Mouse (Mus musculus) midbrain, embryonic 16.5 days (tissue): ENCODE results near the gene Foxp2. TPM values are rescaled to one million over a fixed set of nuclear protein-coding genes. Genes with fewer than 3 reads are reported as not detected.

Experiments
- ATAC-seq: fragments of 200-750 bp; cut with Nextera tagmentation; 2 replicates; pipeline ENCODE4 v1.8.0; 2017; ENCODE audit warnings: moderate TSS enrichment
- H3K27ac ChIP-seq: fragments of 300-500 bp; sonication (generic); 2 replicates; pipeline ENCODE4 v1.5.1; 2014; ENCODE audit warnings: mild to moderate bottlenecking, low read length, mixed read lengths
- H3K27me3 ChIP-seq: fragments of 300-500 bp; sonication (generic); 2 replicates; pipeline ENCODE4 v1.6.1; 2014; ENCODE audit warnings: low read depth, low read length, mixed read lengths; ENCODE audit not compliant: control insufficient read depth, insufficient read depth
- H3K36me3 ChIP-seq: fragments of 300-500 bp; sonication (generic); 2 replicates; pipeline ENCODE4 v1.6.1; 2014; ENCODE audit warnings: mild to moderate bottlenecking, low read length, moderate library complexity, mixed read lengths; ENCODE audit not compliant: control insufficient read depth, insufficient read depth
- H3K4me1 ChIP-seq: fragments of 300-500 bp; sonication (generic); 2 replicates; pipeline ENCODE4 v1.6.1; 2014; ENCODE audit warnings: mild to moderate bottlenecking, low read length, mixed read lengths; ENCODE audit not compliant: control insufficient read depth, insufficient read depth
- H3K4me2 ChIP-seq: fragments of 300-500 bp; sonication (generic); 2 replicates; pipeline ENCODE4 v1.6.1; 2014; ENCODE audit warnings: mild to moderate bottlenecking, low read length, mixed read lengths
- H3K4me3 ChIP-seq: fragments of 300-500 bp; sonication (generic); 2 replicates; pipeline ENCODE4 v1.5.1; 2014; ENCODE audit warnings: low read depth, mild to moderate bottlenecking, low read length, moderate library complexity, mixed read lengths
- H3K9ac ChIP-seq: fragments of 300-500 bp; sonication (generic); 2 replicates; pipeline ENCODE4 v1.6.1; 2014; ENCODE audit warnings: low read depth, low read length, mixed read lengths
- H3K9me3 ChIP-seq: fragments of 300-500 bp; sonication (generic); replicated peaks from 2 replicates; pipeline ENCODE4 v1.6.1; 2014; ENCODE audit warnings: mild to moderate bottlenecking, low read length, mixed read lengths; ENCODE audit not compliant: control insufficient read depth, poor library complexity, severe bottlenecking
- WGBS: fragments of 180-500 bp; shearing (Covaris S2); extraction: QIAGEN DNeasy Blood & Tissue Kit; methylation state at CpG from one replicate; pipeline ENCODE4 v1.1.7; 2014; 5-methylcytosine and 5-hydroxymethylcytosine counted together
- polyA plus RNA-seq: library from polyadenylated mRNA; unstranded; fragments of >200 nt; fragmentation: Nextera tagmentation; extraction: Ambion mirVana; gene quantifications from 2 replicates; pipeline ENCODE4 v1.2.1, GENCODE M21; 2015

The Foxp2 gene
- polyA plus RNA-seq, 1 experiment from 2014 or later, result 93.0 TPM

DNA sequence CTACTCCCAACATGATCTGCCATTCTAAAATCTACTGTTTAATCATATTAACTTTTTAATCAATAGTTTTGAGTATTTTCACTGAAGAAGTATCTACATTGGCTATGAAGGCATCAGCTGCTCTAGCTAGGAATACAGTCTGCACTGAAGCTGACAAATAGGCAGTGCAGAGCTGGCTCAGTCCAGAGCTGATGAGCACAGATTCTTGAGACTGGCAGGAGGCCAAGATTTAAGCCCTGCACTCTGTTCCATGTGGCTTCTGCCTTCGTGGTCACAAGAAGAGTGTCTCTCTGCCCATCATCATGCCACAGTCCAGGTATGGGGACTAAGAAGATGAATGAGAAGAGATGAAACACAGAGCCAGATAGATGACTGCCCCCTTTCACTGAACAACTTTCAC, 398.1 kb downstream of the Foxp2 start:
- Histone ChIP-seq H3K27ac (no peak overlapping the region), H3K27me3 (no peaks in the 10 kb centered on the region), H3K36me3 (no peaks in the 10 kb centered on the region), H3K9me3 (no peaks in the 10 kb centered on the region), H3K4me1 (no peaks in the 10 kb centered on the region), H3K4me2 (no peak overlapping the region), H3K4me3 (no peak overlapping the region), H3K9ac (no peak overlapping the region)
- ATAC-seq, result peak; percentile 51; the same call in 1 of the 2 replicates
- 42% methylated on average over 1 of the region's 1 CpGs for WGBS

DNA sequence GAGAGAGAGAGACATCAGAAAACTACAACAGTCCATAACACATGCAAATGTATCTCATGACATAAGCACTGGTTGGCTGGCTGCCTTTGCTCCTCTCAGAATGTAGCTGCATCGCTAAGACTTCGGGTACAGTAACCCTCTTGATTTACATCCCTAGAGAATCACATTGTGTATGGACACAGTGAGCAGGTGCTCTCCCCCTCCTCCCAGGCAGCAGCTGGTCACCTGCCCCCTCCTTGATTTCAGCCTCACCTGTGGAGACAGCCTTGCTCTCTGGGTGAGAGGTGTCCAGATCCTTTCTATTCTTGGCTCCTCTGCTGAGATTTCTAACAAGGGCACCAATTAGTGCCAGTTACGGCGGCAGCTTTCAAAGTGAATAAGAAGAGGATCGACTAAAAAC, 409.5 kb downstream of the Foxp2 start:
- Histone ChIP-seq H3K27me3 (no peaks in the 10 kb centered on the region), H3K4me2 (peak overlapping the region; percentile 28), H3K27ac (no peak overlapping the region), H3K9me3 (no peaks in the 10 kb centered on the region), H3K9ac (no peak overlapping the region), H3K4me1 (peaks cover 2% of the 10 kb centered on the region; the same call in 1 of the 2 replicates), H3K4me3 (no peak overlapping the region), H3K36me3 (no peaks in the 10 kb centered on the region)
- 21% methylated on average over 5 of the region's 5 CpGs for WGBS
- ATAC-seq, result peak; percentile 34; the same call in 1 of the 2 replicates

DNA sequence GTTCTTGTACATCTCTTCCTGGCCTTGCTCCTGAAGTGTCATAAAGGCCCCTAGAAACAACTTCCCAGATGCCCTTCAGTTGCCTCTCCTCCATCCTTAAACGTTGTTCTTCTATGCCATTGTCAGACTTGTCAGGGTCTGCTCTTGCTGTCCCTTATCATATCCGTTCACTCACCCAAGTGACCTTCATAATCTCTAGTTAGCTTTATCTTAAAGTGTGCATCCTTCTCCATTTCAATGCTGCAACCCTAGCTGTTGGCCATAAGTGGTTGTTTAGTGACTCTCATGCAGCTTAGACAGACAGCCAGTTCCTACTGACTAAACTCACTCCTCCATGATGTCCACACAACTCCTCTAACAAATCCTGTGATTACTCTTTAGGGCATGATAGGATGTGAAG, 415.8 kb downstream of the Foxp2 start:
- Histone ChIP-seq H3K36me3 (no peaks in the 10 kb centered on the region), H3K27me3 (no peaks in the 10 kb centered on the region), H3K9ac (no peak overlapping the region), H3K4me1 (no peaks in the 10 kb centered on the region), H3K4me2 (no peak overlapping the region), H3K9me3 (no peaks in the 10 kb centered on the region), H3K27ac (no peak overlapping the region), H3K4me3 (no peak overlapping the region)
- 98% methylated on average over 2 of the region's 2 CpGs for WGBS
- no peak for ATAC-seq

DNA sequence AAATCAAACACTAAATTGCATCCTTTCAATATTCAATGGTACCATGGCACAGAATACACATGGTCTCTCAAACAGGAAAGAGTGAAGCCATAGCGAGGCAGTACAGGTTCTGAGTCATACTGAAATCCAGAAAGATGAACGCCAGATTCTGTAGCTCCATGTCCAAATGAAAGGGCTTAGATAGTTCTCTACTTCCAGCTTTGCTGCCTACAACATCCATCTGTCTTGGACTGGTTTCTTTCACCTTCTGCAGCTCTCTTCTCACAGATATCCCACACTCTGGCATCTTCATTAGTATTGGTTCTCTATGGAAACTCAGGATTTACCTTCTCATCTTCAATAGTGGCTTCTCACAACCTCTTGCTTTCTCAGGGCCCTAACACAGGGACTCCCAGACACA, 417.2 kb downstream of the Foxp2 start:
- H3K4me3 ChIP-seq, result no peak overlapping the region
- no peaks in the 10 kb centered on the region for H3K36me3 ChIP-seq
- no peaks in the 10 kb centered on the region for H3K27me3 ChIP-seq
- H3K4me2 ChIP-seq, result no peak overlapping the region
- no peak overlapping the region for H3K27ac ChIP-seq
- no peak overlapping the region for H3K9ac ChIP-seq
- ATAC-seq, result no peak
- no peaks in the 10 kb centered on the region for H3K9me3 ChIP-seq
- WGBS, result 95% methylated on average over 2 of the region's 2 CpGs
- no peaks in the 10 kb centered on the region for H3K4me1 ChIP-seq

DNA sequence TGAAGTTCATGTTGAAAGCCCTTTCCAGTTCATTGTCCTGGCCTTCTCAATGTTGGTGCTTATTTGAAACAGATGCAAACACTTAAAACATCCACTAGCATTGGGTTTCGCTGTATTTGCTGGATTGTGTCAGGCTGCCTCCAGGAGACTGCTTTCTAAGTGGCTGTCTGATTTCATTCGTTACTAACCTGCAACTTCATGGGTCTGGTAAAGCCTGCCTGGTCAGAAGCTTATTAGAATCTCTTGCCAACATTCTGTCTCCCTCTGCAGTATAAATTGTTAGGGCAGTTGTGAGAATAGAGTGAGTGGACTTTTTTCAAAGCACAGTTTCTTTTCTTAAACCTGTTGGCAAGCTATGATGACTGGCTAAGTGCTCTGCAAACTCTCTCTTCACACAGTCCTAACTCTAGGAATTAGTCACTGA, 420.4 kb downstream of the Foxp2 start:
- ATAC-seq, result no peak
- no peaks in the 10 kb centered on the region for H3K4me1 ChIP-seq
- no peaks in the 10 kb centered on the region for H3K9me3 ChIP-seq
- WGBS, result 71% methylated on average over 2 of the region's 2 CpGs
- no peaks in the 10 kb centered on the region for H3K27me3 ChIP-seq
- no peak overlapping the region for H3K4me3 ChIP-seq
- no peaks in the 10 kb centered on the region for H3K36me3 ChIP-seq
- no peak overlapping the region for H3K4me2 ChIP-seq
- no peak overlapping the region for H3K27ac ChIP-seq
- no peak overlapping the region for H3K9ac ChIP-seq

DNA sequence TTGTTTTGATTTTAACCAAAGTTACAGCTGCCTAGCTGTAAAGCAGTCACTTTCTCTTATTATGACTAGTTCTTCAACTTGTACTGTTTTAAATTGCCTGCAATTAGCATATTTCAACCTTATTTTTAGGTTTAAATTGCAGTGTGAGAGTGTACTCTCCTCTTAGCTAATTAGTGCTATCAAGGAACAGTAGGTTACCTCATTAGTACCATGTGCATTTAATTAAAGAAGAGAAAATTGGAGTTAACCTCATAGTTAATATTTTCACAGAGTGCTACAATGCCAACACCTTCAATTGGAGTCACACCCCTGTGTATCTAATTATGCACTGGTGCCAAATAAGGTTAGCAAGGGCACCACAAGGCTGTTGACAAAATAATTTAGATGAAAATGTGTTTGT, 421.9 kb downstream of the Foxp2 start:
- H3K4me3 ChIP-seq, result no peak overlapping the region
- no peak overlapping the region for H3K4me2 ChIP-seq
- no peaks in the 10 kb centered on the region for H3K36me3 ChIP-seq
- H3K4me1 ChIP-seq, result no peaks in the 10 kb centered on the region
- H3K9ac ChIP-seq, result no peak overlapping the region
- ATAC-seq, result peak; percentile 17; the same call in 1 of the 2 replicates
- no peaks in the 10 kb centered on the region for H3K27me3 ChIP-seq
- H3K27ac ChIP-seq, result no peak overlapping the region
- H3K9me3 ChIP-seq, result no peaks in the 10 kb centered on the region

DNA sequence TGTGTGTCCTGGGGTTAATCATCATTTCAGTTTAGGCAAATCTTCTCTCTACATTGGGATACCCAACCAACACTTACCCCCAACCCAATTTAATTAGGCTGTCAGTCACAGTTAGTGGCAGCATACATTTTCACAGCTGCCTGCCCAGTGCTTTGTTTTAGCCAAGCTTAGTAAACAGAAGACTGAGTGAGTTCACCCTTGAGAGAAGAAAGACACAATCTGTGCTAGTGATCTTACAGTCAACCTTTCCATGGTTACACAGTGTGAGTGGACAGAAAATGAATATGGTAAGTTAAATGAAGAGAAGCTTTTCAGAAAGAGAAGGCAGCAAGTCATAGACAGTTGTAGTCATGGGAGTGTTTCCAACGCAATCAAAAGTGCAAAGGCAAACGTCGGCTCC, 446.6 kb downstream of the Foxp2 start:
- no peak overlapping the region for H3K9ac ChIP-seq
- H3K27me3 ChIP-seq, result no peaks in the 10 kb centered on the region
- 46% methylated on average over 3 of the region's 3 CpGs for WGBS
- H3K36me3 ChIP-seq, result no peaks in the 10 kb centered on the region
- ATAC-seq, result no peak
- no peaks in the 10 kb centered on the region for H3K4me1 ChIP-seq
- H3K27ac ChIP-seq, result no peak overlapping the region
- H3K4me3 ChIP-seq, result no peak overlapping the region
- no peaks in the 10 kb centered on the region for H3K9me3 ChIP-seq
- no peak overlapping the region for H3K4me2 ChIP-seq

DNA sequence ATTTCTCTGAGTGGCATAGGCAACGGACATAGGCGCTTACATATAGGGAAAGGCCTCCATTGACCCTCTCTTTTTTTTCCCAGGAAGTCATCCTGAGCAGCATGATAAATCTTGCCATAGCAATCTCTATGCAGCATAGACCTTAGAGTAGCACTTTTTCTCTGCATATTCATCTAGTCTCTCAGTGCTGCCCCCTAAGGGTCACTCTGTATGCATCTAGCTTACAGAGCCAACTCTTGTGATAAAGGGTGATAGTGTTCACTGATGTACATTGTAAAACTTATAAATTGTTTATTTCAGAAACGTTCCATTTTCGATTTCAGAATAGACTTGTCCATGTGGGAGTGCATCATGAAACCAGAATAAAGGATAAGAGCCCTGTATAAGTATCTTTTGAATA, 454.7 kb downstream of the Foxp2 start:
- Histone ChIP-seq H3K9ac (no peak overlapping the region), H3K27ac (no peak overlapping the region), H3K36me3 (no peaks in the 10 kb centered on the region), H3K27me3 (no peaks in the 10 kb centered on the region), H3K4me2 (no peak overlapping the region), H3K9me3 (no peaks in the 10 kb centered on the region), H3K4me3 (no peak overlapping the region), H3K4me1 (no peaks in the 10 kb centered on the region)
- 83% methylated on average over 4 of the region's 4 CpGs for WGBS
- ATAC-seq, result no peak

DNA sequence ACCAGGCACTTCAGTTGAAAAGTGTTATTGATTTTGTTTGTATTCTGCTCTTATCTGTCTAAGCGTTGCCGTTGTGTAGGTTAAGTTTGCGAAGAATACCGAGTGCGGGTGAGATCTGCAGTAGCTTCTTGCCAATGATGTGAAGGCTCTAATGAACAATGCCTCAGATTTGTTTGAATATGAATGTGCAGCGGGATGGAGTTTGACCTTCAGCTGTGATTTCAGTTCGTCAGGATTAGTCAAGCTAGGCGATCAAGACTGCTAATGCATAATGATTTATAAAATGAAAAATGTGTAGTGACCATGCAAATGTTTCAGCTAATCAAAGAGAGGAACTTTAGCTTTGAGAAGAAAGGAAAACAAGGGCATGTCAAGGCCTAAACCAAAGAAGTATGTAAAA, 469.1 kb downstream of the Foxp2 start:
- Histone ChIP-seq H3K27ac (no peak overlapping the region), H3K27me3 (no peaks in the 10 kb centered on the region), H3K4me3 (no peak overlapping the region), H3K4me1 (peaks cover 11% of the 10 kb centered on the region; the same call in 1 of the 2 replicates), H3K9me3 (no peaks in the 10 kb centered on the region), H3K9ac (no peak overlapping the region), H3K36me3 (no peaks in the 10 kb centered on the region), H3K4me2 (no peak overlapping the region)
- WGBS, result 15% methylated on average over 8 of the region's 8 CpGs
- ATAC-seq, result no peak
